Mouse (Mus musculus): ENCODE results near the gene Clk4. TPM values are rescaled to one million over a fixed set of nuclear protein-coding genes. Genes with fewer than 3 reads are reported as not detected.

Clk4 gene
- total RNA-seq (2023): 264 and 321 TPM in 2 replicates

GRCm38 (mm10) chr11:51261680-51262219 lies at the start of gene Clk4:
TSS of gene Clk4 (plus strand) at chr11:51261730.

GRCm38 (mm10) chr11:51220308-51220707 lies 41.2 kb upstream of the Clk4 start, which contains the start of gene Gm12569:
TSS of gene Gm12569 (plus strand) at chr11:51220473.

GRCm38 (mm10) chr11:51262342-51263285 lies 1.1 kb downstream of the Clk4 start, which contains the start of gene BC049762:
TSS of gene BC049762 (minus strand) at chr11:51263046.

GRCm38 (mm10) chr11:51289564-51290041 lies 28.1 kb downstream of the Clk4 start, which contains the start of gene Col23a1:
TSS of gene Col23a1 (plus strand) at chr11:51289920.

Other genes with a start within 250 kb of the Clk4 start
- not detected in 2 replicates for gene Olfr54, start 247.5 kb upstream of the Clk4 start, total RNA-seq (2023)
- gene Olfr1375, start 213.6 kb upstream of the Clk4 start, total RNA-seq (2023): not detected in 2 replicates
- gene Zfp354a, start 202.5 kb upstream of the Clk4 start, total RNA-seq (2023): not detected in 2 replicates
- not detected in 2 replicates for gene Gm12569, start 41.3 kb upstream of the Clk4 start, total RNA-seq (2023)
- gene BC049762, start 1.3 kb downstream of the Clk4 start, total RNA-seq (2023): 1.6 TPM in 1 of 2 replicates, not detected in the other
- 0.51 and 0.61 TPM in 2 replicates for gene Col23a1, start 28.2 kb downstream of the Clk4 start, total RNA-seq (2023)

Measured in neutrophil, adult 65 days (primary cell).